Mouse (Mus musculus) MEL (cell line): ENCODE measurements around the gene Eif4g1. TPM values are rescaled to one million over a fixed set of nuclear protein-coding genes. Genes with fewer than 3 reads are reported as not detected.

Source experiments
- DNase-seq: peaks from one replicate; pipeline ENCODE4 v3.0.0; 2011; ENCODE audit warnings: low read depth, low spot score
- H3K27ac ChIP-seq: 2 replicates; pipeline ENCODE4 v1.5.1; 2012; ENCODE audit warnings: low read depth, mild to moderate bottlenecking, control low read depth, low read length, moderate library complexity; ENCODE audit not compliant: control insufficient read depth
- H3K27me3 ChIP-seq, 2 experiments: fragments of 150-350 bp in 1 of 2; sonication (generic) in 1 of 2; 2 replicates each; pipeline ENCODE4 v1.6.1; 2012; ENCODE audit warnings: low read length in 2 of 2, mild to moderate bottlenecking in 2 of 2, improper control_type of control experiment in 1 of 2, moderate library complexity in 1 of 2; ENCODE audit not compliant: insufficient read depth in 2 of 2, control insufficient read depth in 1 of 2
- H3K36me3 ChIP-seq, 2 experiments: 2 replicates each; pipeline ENCODE4 v1.6.1; 2012 to 2014; ENCODE audit warnings: low read length in 2 of 2, improper control_type of control experiment in 1 of 2, inconsistent platforms in 1 of 2, mild to moderate bottlenecking in 1 of 2; ENCODE audit not compliant: insufficient read depth in 2 of 2, control insufficient read depth in 1 of 2
- H3K4me1 ChIP-seq, 2 experiments: fragments of 150-350 bp in 1 of 2; sonication (generic) in 1 of 2; 2 replicates each; pipeline ENCODE4 v1.6.1; 2012; ENCODE audit warnings: low read length in 2 of 2, improper control_type of control experiment in 1 of 2, mild to moderate bottlenecking in 1 of 2; ENCODE audit not compliant: insufficient read depth in 2 of 2, control insufficient read depth in 1 of 2
- H3K4me3 ChIP-seq, 2 experiments: fragments of 150-350 bp in 1 of 2; sonication (generic) in 1 of 2; 2 replicates each; pipeline ENCODE4 v1.5.1; 2012; ENCODE audit warnings: low read depth in 2 of 2, low read length in 2 of 2, mild to moderate bottlenecking in 2 of 2, moderate library complexity in 2 of 2, control low read depth in 1 of 2, improper control_type of control experiment in 1 of 2; ENCODE audit not compliant: control insufficient read depth in 1 of 2, insufficient read depth in 1 of 2
- H3K79me2 ChIP-seq: 2 replicates; pipeline ENCODE4 v1.6.1; 2012; ENCODE audit warnings: mild to moderate bottlenecking, low read length, moderate library complexity; ENCODE audit not compliant: control insufficient read depth, poor library complexity, insufficient read depth
- H3K9ac ChIP-seq: 2 replicates; pipeline ENCODE4 v1.6.1; 2012; ENCODE audit warnings: low read depth, mild to moderate bottlenecking, control low read depth, low read length, moderate library complexity; ENCODE audit not compliant: control insufficient read depth, poor library complexity, severe bottlenecking
- H3K9me3 ChIP-seq: fragments of 150-350 bp; sonication (generic); replicated peaks from 2 replicates; pipeline ENCODE4 v1.6.1; 2012; ENCODE audit warnings: mild to moderate bottlenecking, low read length, improper control_type of control experiment, moderate library complexity; ENCODE audit not compliant: insufficient read depth
- CHD1 ChIP-seq: IDR thresholded peaks from 2 replicates; pipeline ENCODE4 v1.6.1; 2012; ENCODE audit warnings: low read depth, mild to moderate bottlenecking, inconsistent platforms, low read length, improper control_type of control experiment
- CHD2 ChIP-seq: IDR thresholded peaks from 2 replicates; pipeline ENCODE4 v1.6.1; 2011; ENCODE audit warnings: low read length, improper control_type of control experiment
- CTCF ChIP-seq, 3 experiments: IDR thresholded peaks in 2 of 3; conservative IDR thresholded peaks in 1 of 3; 2 replicates each; pipeline ENCODE4 v1.5.1; 2011 to 2012; ENCODE audit warnings: low read length in 3 of 3, low read depth in 2 of 3, mild to moderate bottlenecking in 2 of 3, improper control_type of control experiment in 1 of 3, inconsistent platforms in 1 of 3, mixed read lengths in 1 of 3, moderate library complexity in 1 of 3; ENCODE audit not compliant: control insufficient read depth in 1 of 3, insufficient read depth in 1 of 3, poor library complexity in 1 of 3, severe bottlenecking in 1 of 3
- E2F4 ChIP-seq: IDR thresholded peaks from 2 replicates; pipeline ENCODE4 v1.6.1; 2011; ENCODE audit warnings: low read depth, low read length, improper control_type of control experiment, borderline replicate concordance
- ETS1 ChIP-seq: IDR thresholded peaks from 2 replicates; pipeline ENCODE4 v1.6.1; 2012; ENCODE audit warnings: low read depth, mild to moderate bottlenecking, inconsistent platforms, low read length, improper control_type of control experiment, moderate library complexity
- GATA1 ChIP-seq: IDR thresholded peaks from 2 replicates; pipeline ENCODE4 v1.6.1; 2011; ENCODE audit warnings: low read depth, low read length, improper control_type of control experiment
- HCFC1 ChIP-seq: IDR thresholded peaks from 2 replicates; pipeline ENCODE4 v1.6.1; 2012; ENCODE audit warnings: low read depth, mild to moderate bottlenecking, inconsistent platforms, low read length, improper control_type of control experiment, moderate library complexity
- JUND ChIP-seq: IDR thresholded peaks from 2 replicates; pipeline ENCODE4 v1.6.1; 2011; ENCODE audit warnings: low read depth, mild to moderate bottlenecking, improper control_type of control experiment, low read length
- KAT2A ChIP-seq: conservative IDR thresholded peaks from 2 replicates; pipeline ENCODE4 v1.6.1; 2012; ENCODE audit warnings: low read depth, low read length, improper control_type of control experiment, inconsistent platforms
- MAFK ChIP-seq: IDR thresholded peaks from 2 replicates; pipeline ENCODE4 v1.6.1; 2011; ENCODE audit warnings: low read depth, mild to moderate bottlenecking, low read length, improper control_type of control experiment, borderline replicate concordance
- MAX ChIP-seq: IDR thresholded peaks from 2 replicates; pipeline ENCODE4 v1.6.1; 2011; ENCODE audit warnings: low read length, improper control_type of control experiment
- MAZ ChIP-seq: IDR thresholded peaks from 2 replicates; pipeline ENCODE4 v1.6.1; 2012; ENCODE audit warnings: low read depth, mild to moderate bottlenecking, inconsistent platforms, low read length, improper control_type of control experiment
- MEF2A ChIP-seq: IDR thresholded peaks from 2 replicates; pipeline ENCODE4 v1.6.1; 2014; ENCODE audit warnings: low read depth, mild to moderate bottlenecking, inconsistent platforms, low read length, improper control_type of control experiment; ENCODE audit not compliant: poor library complexity, insufficient replicate concordance, severe bottlenecking; ENCODE audit errors: extremely low read depth
- MYB ChIP-seq: IDR thresholded peaks from 2 replicates; pipeline ENCODE4 v1.6.1; 2011; ENCODE audit warnings: mild to moderate bottlenecking, low read depth, low read length, improper control_type of control experiment
- POLR2A ChIP-seq, 2 experiments: IDR thresholded peaks; 2 replicates each; pipeline ENCODE4 v1.6.1; 2011 to 2012; ENCODE audit warnings: low read length in 2 of 2, mild to moderate bottlenecking in 2 of 2, control low read depth in 1 of 2, improper control_type of control experiment in 1 of 2, low read depth in 1 of 2, moderate library complexity in 1 of 2; ENCODE audit not compliant: control insufficient read depth in 1 of 2, insufficient read depth in 1 of 2, poor library complexity in 1 of 2
- POLR2AphosphoS2 ChIP-seq: IDR thresholded peaks from 2 replicates; pipeline ENCODE4 v1.6.1; 2011; ENCODE audit warnings: low read length, improper control_type of control experiment
- POLR2AphosphoS5 ChIP-seq: IDR thresholded peaks from 2 replicates; pipeline ENCODE4 v1.6.1; 2012; ENCODE audit warnings: low read depth, borderline replicate concordance, mild to moderate bottlenecking, inconsistent platforms, low read length, moderate library complexity, mixed read lengths
- RAD21 ChIP-seq: IDR thresholded peaks from 2 replicates; pipeline ENCODE4 v1.6.1; 2011; ENCODE audit warnings: mild to moderate bottlenecking, low read depth, low read length, improper control_type of control experiment
- SIN3A ChIP-seq: IDR thresholded peaks from 2 replicates; pipeline ENCODE4 v1.6.1; 2012; ENCODE audit warnings: low read length, improper control_type of control experiment, inconsistent platforms
- SMC3 ChIP-seq: IDR thresholded peaks from 2 replicates; pipeline ENCODE4 v1.6.1; 2011; ENCODE audit warnings: low read depth, low read length, improper control_type of control experiment
- TAL1 ChIP-seq: IDR thresholded peaks from 2 replicates; pipeline ENCODE4 v1.6.1; 2012; ENCODE audit warnings: mild to moderate bottlenecking, inconsistent platforms, low read length, moderate library complexity, mixed read lengths
- TBP ChIP-seq: IDR thresholded peaks from 2 replicates; pipeline ENCODE4 v1.8.0; 2011; ENCODE audit warnings: low read depth, low read length, improper control_type of control experiment
- UBTF ChIP-seq: IDR thresholded peaks from 2 replicates; pipeline ENCODE4 v1.6.1; 2012; ENCODE audit warnings: low read depth, mild to moderate bottlenecking, inconsistent platforms, low read length, improper control_type of control experiment, moderate library complexity, borderline replicate concordance; ENCODE audit not compliant: insufficient read depth
- USF1 ChIP-seq: IDR thresholded peaks from 2 replicates; pipeline ENCODE4 v1.6.1; 2014; ENCODE audit warnings: low read depth, mild to moderate bottlenecking, inconsistent platforms, low read length, improper control_type of control experiment, moderate library complexity
- ZMIZ1 ChIP-seq: IDR thresholded peaks from 2 replicates; pipeline ENCODE4 v1.6.1; 2012; ENCODE audit warnings: low read depth, mild to moderate bottlenecking, inconsistent platforms, low read length, improper control_type of control experiment, moderate library complexity
- polyA plus RNA-seq, 2 experiments: library from polyadenylated mRNA; stranded (reverse) in 1 of 2; unstranded in 1 of 2; fragments of >175 nt in 1 of 2; fragments of >200 nt in 1 of 2; gene quantifications; 2 replicates each; pipeline versions ENCODE4 v1.2.1 to v1.2.4; 2012; ENCODE audit warnings: low replicate concordance in 2 of 2, low read depth in 1 of 2; ENCODE audit not compliant: insufficient read length in 2 of 2, insufficient read depth in 1 of 2, missing spikeins in 1 of 2
- total RNA-seq: library from RNA; depleted of rRNA; stranded (reverse); fragments of 300-350 nt; gene quantifications from 2 replicates; pipeline ENCODE4 v1.2.3, GENCODE M21; 2012

Eif4g1 gene
- total and polyA plus RNA-seq, 3 experiments = 327 to 436 (median 409) TPM

- Histone ChIP-seq H3K27ac (no peak overlapping the region), H3K4me3 (no peak overlapping the region), H3K9me3 (no peaks in the 10 kb centered on the region), H3K36me3 (no peaks in the 10 kb centered on the region; a peak in 1 of 4 replicates), H3K79me2 (no peaks in the 10 kb centered on the region), H3K4me1 (no peaks in the 10 kb centered on the region), H3K9ac (no peak overlapping the region), H3K27me3 (no peaks in the 10 kb centered on the region)
- TF ChIP-seq TAL1 (no peak), CTCF (IDR thresholded peaks at IDR 0.05 in 2 of 3, conservative IDR thresholded peaks at IDR 0.05 in 1 of 3; ENCODE audit: control insufficient read depth in 1 of 3, insufficient read depth in 1 of 3, low read depth in 2 of 3, low read length in 3 of 3, poor library complexity in 1 of 3, severe bottlenecking in 1 of 3) (peak in 2 of 3 experiments; percentile 58; a peak in 5 of 6 replicates), MAX (no peak), TBP (no peak), MAZ (no peak), RAD21 (peak; percentile 55), SMC3 (peak; percentile 55)
- DNase-seq = peak; percentile 50
Measured at GRCm38 (mm10) chr16:20724338-20724748, 56.2 kb downstream of the Eif4g1 start.

GRCm38 (mm10) chr16:20725321-20725720 lies 57.2 kb downstream of the Eif4g1 start:
- H3K9ac ChIP-seq = no peak overlapping the region
- no peak for DNase-seq
- no peaks in the 10 kb centered on the region; a peak in 1 of 4 replicates for H3K36me3 ChIP-seq
- H3K4me3 ChIP-seq = no peak overlapping the region
- no peaks in the 10 kb centered on the region for H3K9me3 ChIP-seq
- no peaks in the 10 kb centered on the region for H3K79me2 ChIP-seq
- no peak overlapping the region for H3K27ac ChIP-seq
- TF ChIP-seq SIN3A (no peak), ZMIZ1 (no peak), USF1 (no peak), POLR2AphosphoS5 (no peak), POLR2A (IDR thresholded peaks at IDR 0.05; ENCODE audit: control insufficient read depth in 1 of 2, insufficient read depth in 1 of 2, low read depth in 1 of 2, low read length in 2 of 2, poor library complexity in 1 of 2) (no peak), POLR2AphosphoS2 (no peak), HCFC1 (no peak), MAZ (no peak), MAX (no peak), MAFK (no peak)
- H3K4me1 ChIP-seq = no peaks in the 10 kb centered on the region
- no peaks in the 10 kb centered on the region; a peak in 1 of 4 replicates for H3K27me3 ChIP-seq

- Histone ChIP-seq H3K4me3 (no peak overlapping the region), H3K9me3 (no peaks in the 10 kb centered on the region), H3K4me1 (no peaks in the 10 kb centered on the region), H3K27me3 (no peaks in the 10 kb centered on the region; a peak in 1 of 4 replicates), H3K36me3 (no peaks in the 10 kb centered on the region; a peak in 1 of 4 replicates), H3K27ac (no peak overlapping the region), H3K79me2 (no peaks in the 10 kb centered on the region), H3K9ac (no peak overlapping the region)
- DNase-seq = no peak
- no peak for TF ChIP-seq POLR2AphosphoS5
- no peak for TF ChIP-seq HCFC1
- no peak for TF ChIP-seq KAT2A
- TF ChIP-seq MAFK = no peak
- no peak for TF ChIP-seq UBTF
- TF ChIP-seq MEF2A = no peak
- TF ChIP-seq RAD21 = no peak
- no peak for TF ChIP-seq JUND
- TF ChIP-seq SMC3 = no peak
- no peak for TF ChIP-seq MYB
- TF ChIP-seq MAZ = no peak
- no peak for TF ChIP-seq ETS1
- TF ChIP-seq GATA1 = no peak
- TF ChIP-seq E2F4 = no peak
- TF ChIP-seq POLR2A (IDR thresholded peaks at IDR 0.05; ENCODE audit: control insufficient read depth in 1 of 2, insufficient read depth in 1 of 2, low read depth in 1 of 2, low read length in 2 of 2, poor library complexity in 1 of 2) = no peak
- no peak for TF ChIP-seq TBP
- no peak for TF ChIP-seq CHD1
- no peak for TF ChIP-seq SIN3A
- no peak for TF ChIP-seq POLR2AphosphoS2
- no peak for TF ChIP-seq CHD2
Measured at GRCm38 (mm10) chr16:20725750-20726149, 57.6 kb downstream of the Eif4g1 start.
